Mouse (Mus musculus): Measurements from ENCODE around the gene Hgfac. TPM values are rescaled to one million over a fixed set of nuclear protein-coding genes. Genes with fewer than 3 reads are reported as not detected.

The Hgfac gene
- total RNA-seq, 2 experiments from 2014 or later = 0.15 to 1.2 TPM

DNA sequence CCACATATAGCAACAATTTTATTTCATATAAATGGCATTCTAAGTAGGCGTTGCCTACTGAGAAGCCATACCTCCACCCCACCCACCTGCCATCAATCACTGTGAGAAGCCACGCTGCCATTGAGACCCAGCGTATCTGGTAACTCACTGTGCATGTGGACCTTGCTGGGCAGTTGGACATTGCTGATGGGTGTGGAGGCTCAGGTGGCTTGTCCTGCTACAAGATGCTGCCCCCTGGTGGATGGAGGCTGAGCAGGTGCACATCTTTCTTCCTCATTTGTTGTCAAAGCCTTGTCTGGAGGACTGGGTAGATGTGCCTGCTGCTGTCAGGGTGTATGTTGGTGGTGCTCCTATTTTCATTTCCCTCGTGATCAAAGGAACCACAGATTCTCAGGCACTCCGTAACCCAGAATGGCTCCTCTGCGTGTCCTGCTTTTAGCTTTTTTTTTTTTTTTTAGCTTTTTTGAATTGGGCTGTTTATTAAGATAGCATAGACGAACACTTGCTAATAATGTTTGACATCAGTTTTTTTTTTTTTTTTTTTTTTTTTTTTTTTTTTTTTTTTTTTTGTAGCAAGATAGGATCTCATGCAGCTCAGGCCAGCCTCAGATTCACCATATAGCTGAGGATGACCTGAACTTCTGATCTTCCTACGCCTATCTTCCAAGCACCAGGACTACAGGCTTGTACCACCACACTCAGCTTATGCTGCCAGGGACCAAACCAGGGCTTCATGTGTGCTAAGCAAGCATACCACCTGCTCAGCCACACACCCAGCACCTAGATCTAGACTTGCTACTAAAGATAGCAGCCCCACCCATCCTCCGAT is 47.7 kb downstream of the Hgfac start:
- ATAC-seq (replicated peaks; ENCODE audit: poor library complexity, severe bottlenecking) = peak; percentile 83

DNA sequence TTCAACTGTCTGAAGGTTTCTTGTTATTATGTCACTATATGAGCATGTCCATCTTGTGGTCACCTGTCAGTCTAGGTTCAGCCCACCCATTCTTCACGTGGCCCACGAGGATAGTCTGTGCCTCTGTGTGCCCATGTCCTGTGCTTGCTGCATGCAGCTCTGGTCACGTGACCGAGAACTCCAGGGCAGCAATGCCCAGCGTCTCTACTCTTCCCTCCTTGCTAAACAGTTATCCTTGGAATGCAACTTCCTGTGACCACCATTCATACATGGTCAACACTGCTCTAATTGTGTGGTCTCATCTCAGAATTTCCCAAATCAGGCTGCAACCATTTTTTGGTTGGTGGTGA is 48.3 kb downstream of the Hgfac start:
- no peak for ATAC-seq (replicated peaks; ENCODE audit: poor library complexity, severe bottlenecking)

GRCm38 (mm10) chr5:35091636-35092035 is 50.3 kb downstream of the Hgfac start:
- no peak for ATAC-seq (replicated peaks; ENCODE audit: poor library complexity, severe bottlenecking)

Other genes with a start within 250 kb of the Hgfac start
- 0.96 and 1.6 TPM in 2 replicates for gene Msantd1, start 133.5 kb upstream of the Hgfac start, total RNA-seq (2014; fragmentation: Nextera tagmentation)
- 0.30 TPM in 1 of 2 replicates, not detected in the other for gene Msantd1, start 133.5 kb upstream of the Hgfac start, total RNA-seq (2017)
- 19.6 and 20.9 TPM in 2 replicates for gene Rgs12, start 92.1 kb upstream of the Hgfac start, total RNA-seq (2014; fragmentation: Nextera tagmentation)
- gene Rgs12, start 92.1 kb upstream of the Hgfac start, total RNA-seq (2017) = 11.9 and 16.0 TPM in 2 replicates
- not detected in 2 replicates for gene Dok7, start 15.3 kb downstream of the Hgfac start, total RNA-seq (2014; fragmentation: Nextera tagmentation)
- not detected in 2 replicates for gene Dok7, start 15.3 kb downstream of the Hgfac start, total RNA-seq (2017)
- 38.0 and 71.5 TPM in 2 replicates for gene Lrpap1, start 64.3 kb downstream of the Hgfac start, total RNA-seq (2014; fragmentation: Nextera tagmentation)
- 65.8 and 70.9 TPM in 2 replicates for gene Lrpap1, start 64.3 kb downstream of the Hgfac start, total RNA-seq (2017)
- not detected in 2 replicates for gene Adra2c, start 236.8 kb downstream of the Hgfac start, total RNA-seq (2014; fragmentation: Nextera tagmentation)
- gene Adra2c, start 236.8 kb downstream of the Hgfac start, total RNA-seq (2017) = not detected in 2 replicates

Data from granulocyte monocyte progenitor cell, adult 5-6 weeks (primary cell).